Mouse (Mus musculus): ENCODE measurements around the gene Vmn1r28. TPM values are rescaled to one million over a fixed set of nuclear protein-coding genes. Genes with fewer than 3 reads are reported as not detected.
"Not testable (repeated sequence)": the region's sequence is repeated elsewhere in the genome, so short reads cannot be mapped to it uniquely, and the experiment has no call there.

Gene Vmn1r28
- not detected in 2 replicates for polyA plus RNA-seq (2012; rRNA removed)

DNA sequence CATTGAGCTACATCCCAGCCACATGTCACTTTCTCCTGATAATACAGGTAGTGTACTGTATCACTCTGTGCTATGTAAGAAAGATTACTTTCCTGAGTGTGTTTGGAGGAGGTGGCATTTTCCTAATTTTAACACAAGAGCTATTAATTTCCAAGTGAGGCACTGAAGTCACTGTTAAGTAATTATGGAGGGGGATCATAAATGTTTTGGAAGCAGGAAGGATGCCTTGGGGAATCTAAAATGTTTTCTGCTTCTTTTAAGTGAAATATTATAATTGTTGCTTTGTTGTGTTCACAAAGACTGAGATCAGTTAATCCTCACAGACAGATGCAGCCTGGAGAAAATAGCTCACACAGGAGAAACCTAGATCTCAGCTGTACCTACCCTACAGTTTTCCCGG lies at the start of gene Vmn1r28:
Vmn1r28 (plus strand) TSS at position 301 of the 400 bp plus-strand sequence.
- H3K27ac ChIP-seq (ENCODE audit: control insufficient read depth, insufficient read depth, low read length): no peak within 1 kb of the TSS
- H3K27me3 ChIP-seq (ENCODE audit: control insufficient read depth, insufficient read depth, low read length): no peaks in the 10 kb centered on the region
- H3K36me3 ChIP-seq (ENCODE audit: control insufficient read depth, insufficient read depth, low read length): no peaks in the 10 kb centered on the region
- no peak within 1 kb of the TSS for H3K4me3 ChIP-seq (ENCODE audit: control insufficient read depth, insufficient read depth, low read length)
- TF ChIP-seq CTCF (IDR thresholded peaks at IDR 0.05; ENCODE audit: borderline replicate concordance, control insufficient read depth, extremely low read depth, insufficient read depth, low read length, poor library complexity) (no peak), POLR2A (IDR thresholded peaks at IDR 0.05; ENCODE audit: control insufficient read depth, extremely low read depth, insufficient read depth, low read length, poor library complexity) (no peak)
- no peaks in the 10 kb centered on the region for H3K4me1 ChIP-seq (replicated peaks; ENCODE audit: control insufficient read depth, insufficient read depth, low read length)
- WGBS: 95% methylated on average over 1 of the region's 1 CpGs
- DNase-seq: no peak

- Histone ChIP-seq H3K4me1 (replicated peaks; ENCODE audit: control insufficient read depth, insufficient read depth, low read length) (no peaks in the 10 kb centered on the region), H3K27ac (ENCODE audit: control insufficient read depth, insufficient read depth, low read length) (no peak overlapping the region), H3K4me3 (ENCODE audit: control insufficient read depth, insufficient read depth, low read length) (no peak overlapping the region), H3K27me3 (ENCODE audit: control insufficient read depth, insufficient read depth, low read length) (no peaks in the 10 kb centered on the region), H3K36me3 (ENCODE audit: control insufficient read depth, insufficient read depth, low read length) (no peaks in the 10 kb centered on the region)
- whole genome bisulfite sequencing: 84% methylated on average over 2 of the region's 2 CpGs
- no peak for DNase-seq
- TF ChIP-seq POLR2A (IDR thresholded peaks at IDR 0.05; ENCODE audit: control insufficient read depth, extremely low read depth, insufficient read depth, low read length, poor library complexity) (no peak), CTCF (IDR thresholded peaks at IDR 0.05; ENCODE audit: borderline replicate concordance, control insufficient read depth, extremely low read depth, insufficient read depth, low read length, poor library complexity) (no peak)
Measured at GRCm38 (mm10) chr6:58216119-58216518, 45.7 kb upstream of the Vmn1r28 start.

DNA sequence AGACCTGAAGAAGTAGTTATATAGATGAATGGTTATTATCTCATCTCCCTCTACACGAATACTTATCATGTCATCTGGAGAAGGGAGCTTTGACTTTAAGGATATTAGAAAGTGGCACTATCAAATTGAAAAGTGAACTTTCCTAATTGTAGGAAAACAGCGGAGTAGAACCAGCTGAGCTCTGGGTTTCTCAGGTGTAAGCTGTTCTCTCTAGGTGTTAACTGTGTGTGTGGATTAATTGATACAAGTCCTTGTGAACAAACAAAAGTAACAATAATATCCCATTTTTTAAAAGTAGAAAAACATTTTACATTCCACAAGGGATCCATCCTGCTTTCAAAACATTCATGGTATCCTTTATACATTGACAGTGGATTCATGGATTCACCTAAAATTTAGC lies 43.1 kb upstream of the Vmn1r28 start, which contains the start of gene Vmn1r27:
Vmn1r27 (minus strand) TSS at position 101 of the 400 bp plus-strand sequence.
- 90% methylated on average over 2 of the region's 2 CpGs for WGBS

GRCm38 (mm10) chr6:58279661-58280060 lies 17.8 kb downstream of the Vmn1r28 start:
- not testable (repeated sequence) for DNase-seq; H3K36me3 ChIP-seq (ENCODE audit: control insufficient read depth, insufficient read depth, low read length); H3K4me3 ChIP-seq (ENCODE audit: control insufficient read depth, insufficient read depth, low read length); H3K4me1 ChIP-seq (replicated peaks; ENCODE audit: control insufficient read depth, insufficient read depth, low read length); H3K27me3 ChIP-seq (ENCODE audit: control insufficient read depth, insufficient read depth, low read length); H3K27ac ChIP-seq (ENCODE audit: control insufficient read depth, insufficient read depth, low read length)
- WGBS: 100% methylated on average over 1 of the region's 1 CpGs

More for the DNA sequence above, 43.1 kb upstream of the Vmn1r28 start, which contains the start of gene Vmn1r27:
- Histone ChIP-seq H3K27me3 (ENCODE audit: control insufficient read depth, insufficient read depth, low read length) (no peaks in the 10 kb centered on the region), H3K4me1 (replicated peaks; ENCODE audit: control insufficient read depth, insufficient read depth, low read length) (no peaks in the 10 kb centered on the region), H3K36me3 (ENCODE audit: control insufficient read depth, insufficient read depth, low read length) (no peaks in the 10 kb centered on the region), H3K4me3 (ENCODE audit: control insufficient read depth, insufficient read depth, low read length) (no peak within 1 kb of the TSS), H3K27ac (ENCODE audit: control insufficient read depth, insufficient read depth, low read length) (no peak within 1 kb of the TSS)
- no peak for DNase-seq
- TF ChIP-seq POLR2A (IDR thresholded peaks at IDR 0.05; ENCODE audit: control insufficient read depth, extremely low read depth, insufficient read depth, low read length, poor library complexity) (no peak), CTCF (IDR thresholded peaks at IDR 0.05; ENCODE audit: borderline replicate concordance, control insufficient read depth, extremely low read depth, insufficient read depth, low read length, poor library complexity) (no peak)

DNA sequence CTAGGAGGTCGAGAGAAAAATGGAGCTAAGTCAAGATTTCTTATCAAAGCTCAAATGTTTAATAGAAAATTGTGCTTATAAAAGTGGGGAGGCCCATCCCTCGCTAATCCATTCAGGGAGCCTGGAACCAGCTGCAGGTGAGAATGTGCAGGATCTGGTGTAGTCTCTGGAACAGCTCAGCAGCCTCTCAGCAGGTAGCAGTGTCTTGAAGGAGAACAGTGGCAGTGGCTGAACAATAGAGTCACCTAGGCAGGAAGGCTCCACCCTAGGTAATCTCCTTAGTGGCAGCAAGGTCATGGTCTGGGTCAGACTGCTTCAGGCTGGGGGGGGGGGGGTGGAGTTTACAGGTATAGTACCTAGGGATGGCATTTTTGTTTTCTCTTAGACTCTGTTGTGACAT lies 30.4 kb downstream of the Vmn1r28 start:
- no peaks in the 10 kb centered on the region for H3K4me1 ChIP-seq (replicated peaks; ENCODE audit: control insufficient read depth, insufficient read depth, low read length)
- H3K4me3 ChIP-seq (ENCODE audit: control insufficient read depth, insufficient read depth, low read length): no peak overlapping the region
- no peak for DNase-seq
- no peak for TF ChIP-seq POLR2A (IDR thresholded peaks at IDR 0.05; ENCODE audit: control insufficient read depth, extremely low read depth, insufficient read depth, low read length, poor library complexity)
- TF ChIP-seq CTCF (IDR thresholded peaks at IDR 0.05; ENCODE audit: borderline replicate concordance, control insufficient read depth, extremely low read depth, insufficient read depth, low read length, poor library complexity): no peak
- H3K27me3 ChIP-seq (ENCODE audit: control insufficient read depth, insufficient read depth, low read length): no peaks in the 10 kb centered on the region
- no peak overlapping the region for H3K27ac ChIP-seq (ENCODE audit: control insufficient read depth, insufficient read depth, low read length)
- no peaks in the 10 kb centered on the region for H3K36me3 ChIP-seq (ENCODE audit: control insufficient read depth, insufficient read depth, low read length)
- WGBS: 77% methylated on average over 2 of the region's 2 CpGs

DNA sequence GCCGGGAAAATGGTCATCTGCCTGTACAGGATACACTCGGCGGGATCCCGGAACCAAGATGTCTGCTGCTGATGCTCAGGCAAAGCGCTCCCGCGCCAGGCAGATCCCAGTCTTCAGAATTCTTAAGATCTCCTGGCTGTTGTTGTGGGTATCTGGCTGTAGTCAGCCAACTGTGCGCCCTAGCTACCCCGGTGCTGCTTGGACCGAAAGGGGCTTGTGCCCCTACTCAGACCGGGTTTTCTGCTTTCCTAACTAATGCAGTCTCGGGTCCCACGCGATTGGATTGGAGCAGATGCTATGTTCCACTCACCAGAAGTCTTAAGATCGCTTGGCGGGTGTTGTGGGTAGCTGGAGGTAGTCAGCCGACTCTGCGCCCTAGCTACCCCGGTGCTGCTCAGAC lies 36.7 kb downstream of the Vmn1r28 start:
- WGBS: 83% methylated on average over 19 of the region's 19 CpGs
- H3K4me3 ChIP-seq (ENCODE audit: control insufficient read depth, insufficient read depth, low read length); H3K27me3 ChIP-seq (ENCODE audit: control insufficient read depth, insufficient read depth, low read length); H3K36me3 ChIP-seq (ENCODE audit: control insufficient read depth, insufficient read depth, low read length); H3K27ac ChIP-seq (ENCODE audit: control insufficient read depth, insufficient read depth, low read length); H3K4me1 ChIP-seq (replicated peaks; ENCODE audit: control insufficient read depth, insufficient read depth, low read length); DNase-seq: not testable (repeated sequence)

DNA sequence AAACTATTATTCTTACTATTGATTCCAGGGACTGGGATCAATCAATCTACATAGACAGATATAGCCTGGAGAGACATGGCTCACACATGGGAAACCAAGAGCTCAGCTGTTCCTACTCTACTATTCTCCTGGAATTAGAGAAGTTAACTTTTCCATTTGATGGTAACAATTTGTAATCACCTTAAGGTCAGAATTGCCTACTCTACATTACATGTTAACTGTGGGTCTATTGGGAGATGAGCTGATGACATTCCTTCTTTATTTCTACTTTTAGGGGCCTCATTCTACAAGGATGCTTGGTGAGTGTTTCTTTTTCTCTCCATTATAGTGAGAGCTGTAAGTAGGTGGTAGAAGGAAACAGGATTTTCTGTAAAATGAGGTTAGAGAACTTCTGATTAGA lies 39.4 kb downstream of the Vmn1r28 start, which contains the start of gene Vmn1r29:
Vmn1r29 (plus strand) TSS at position 301 of the 400 bp plus-strand sequence.
- no peak within 1 kb of the TSS for H3K4me3 ChIP-seq (ENCODE audit: control insufficient read depth, insufficient read depth, low read length)
- no peaks in the 10 kb centered on the region for H3K27me3 ChIP-seq (ENCODE audit: control insufficient read depth, insufficient read depth, low read length)
- H3K4me1 ChIP-seq (replicated peaks; ENCODE audit: control insufficient read depth, insufficient read depth, low read length): no peaks in the 10 kb centered on the region
- no peaks in the 10 kb centered on the region for H3K36me3 ChIP-seq (ENCODE audit: control insufficient read depth, insufficient read depth, low read length)
- DNase-seq: no peak
- no peak within 1 kb of the TSS for H3K27ac ChIP-seq (ENCODE audit: control insufficient read depth, insufficient read depth, low read length)
- TF ChIP-seq CTCF (IDR thresholded peaks at IDR 0.05; ENCODE audit: borderline replicate concordance, control insufficient read depth, extremely low read depth, insufficient read depth, low read length, poor library complexity): no peak
- no peak for TF ChIP-seq POLR2A (IDR thresholded peaks at IDR 0.05; ENCODE audit: control insufficient read depth, extremely low read depth, insufficient read depth, low read length, poor library complexity)

Other genes starting within 250 kb of the Vmn1r28 start
- not detected in 2 replicates for gene Vmn1r26, start 246.9 kb upstream of the Vmn1r28 start, polyA plus RNA-seq (2012; rRNA removed)
- gene Vmn1r27, start 43.2 kb upstream of the Vmn1r28 start, polyA plus RNA-seq (2012; rRNA removed): not detected in 2 replicates
- gene Vmn1r29, start 39.5 kb downstream of the Vmn1r28 start, polyA plus RNA-seq (2012; rRNA removed): not detected in 2 replicates
- not detected in 2 replicates for gene Vmn1r30, start 181.3 kb downstream of the Vmn1r28 start, polyA plus RNA-seq (2012; rRNA removed)
- not detected in 2 replicates for gene Vmn1r31, start 213.3 kb downstream of the Vmn1r28 start, polyA plus RNA-seq (2012; rRNA removed)

Data from thymus, adult 2 months (tissue).